Mouse (Mus musculus) brain, embryonic 14.5 days (tissue): ENCODE measurements around the gene Dhh. TPM values are rescaled to one million over a fixed set of nuclear protein-coding genes. Genes with fewer than 3 reads are reported as not detected.

ENCODE experiments used
- DNase-seq: peaks from one replicate; pipeline ENCODE4 v3.0.0-alpha.2; 2011; ENCODE audit warnings: low read depth
- CTCF ChIP-seq: fragments of 200-500 bp; IDR thresholded peaks from 2 replicates; pipeline ENCODE4 v1.5.1; 2012; ENCODE audit warnings: inconsistent platforms, mild to moderate bottlenecking, moderate library complexity, borderline replicate concordance; ENCODE audit not compliant: insufficient read depth, insufficient read length; ENCODE audit errors: extremely low read depth
- POLR2A ChIP-seq: fragments of 200-500 bp; IDR thresholded peaks from 2 replicates; pipeline ENCODE4 v1.6.1; 2012; ENCODE audit warnings: mild to moderate bottlenecking, inconsistent platforms, borderline replicate concordance; ENCODE audit not compliant: poor library complexity, insufficient read depth, insufficient read length, severe bottlenecking; ENCODE audit errors: extremely low read depth
- polyA plus RNA-seq: library from polyadenylated mRNA; depleted of rRNA; stranded (reverse); fragments of >200 nt; gene quantifications from 2 replicates; pipeline ENCODE4 v1.2.3, GENCODE M21; 2012

Dhh gene
- polyA plus RNA-seq, 1 experiment, result 0.88 TPM

- no peak for DNase-seq
- TF ChIP-seq POLR2A (no peak), CTCF (no peak)
These were observed 14.7 kb downstream of the Dhh start for GRCm38 (mm10) chr15:98883661-98884060.

- no peak for TF ChIP-seq CTCF
- TF ChIP-seq POLR2A, result no peak
These were observed 16.7 kb downstream of the Dhh start for GRCm38 (mm10) chr15:98881656-98882008.

GRCm38 (mm10) chr15:98880978-98881655 lies 17.2 kb downstream of the Dhh start:
- TF ChIP-seq POLR2A (0 out of 2 replicates have a peak, but pooled peaks have one; percentile 4), CTCF (peak; percentile 0; the same call in 1 of the 2 replicates)
- DNase-seq, result peak; percentile 99

More at GRCm38 (mm10) chr15:98881656-98882008, 16.7 kb downstream of the Dhh start:
- DNase-seq, result no peak

GRCm38 (mm10) chr15:98877331-98877730 lies 21.0 kb downstream of the Dhh start:
- peak; percentile 83 for DNase-seq
- TF ChIP-seq POLR2A (no peak), CTCF (peak; percentile 76; the same call in 1 of the 2 replicates)

GRCm38 (mm10) chr15:98871916-98872888 lies 26.1 kb downstream of the Dhh start:
- TF ChIP-seq CTCF, result no peak
- TF ChIP-seq POLR2A, result peak; percentile 21; the same call in 1 of the 2 replicates
- peak; percentile 99 for DNase-seq

GRCm38 (mm10) chr15:98871070-98871915 lies 27.0 kb downstream of the Dhh start, which contains the start of gene Kmt2d:
Gene Kmt2d (minus strand): TSS chr15:98871204.
- DNase-seq, result peak; percentile 35
- TF ChIP-seq POLR2A (no peak), CTCF (no peak)

GRCm38 (mm10) chr15:98870179-98871069 lies 27.9 kb downstream of the Dhh start:
- TF ChIP-seq CTCF, result no peak
- no peak for TF ChIP-seq POLR2A
- no peak for DNase-seq

- DNase-seq, result no peak
- TF ChIP-seq CTCF, result no peak
These were observed 28.8 kb downstream of the Dhh start for GRCm38 (mm10) chr15:98869342-98870178.

- DNase-seq, result no peak
- TF ChIP-seq CTCF (no peak), POLR2A (no peak)
These were observed 29.8 kb downstream of the Dhh start for GRCm38 (mm10) chr15:98868346-98869063.
